ENCODE assay signal across 9 mouse cellular contexts in the genomic region with DNA sequence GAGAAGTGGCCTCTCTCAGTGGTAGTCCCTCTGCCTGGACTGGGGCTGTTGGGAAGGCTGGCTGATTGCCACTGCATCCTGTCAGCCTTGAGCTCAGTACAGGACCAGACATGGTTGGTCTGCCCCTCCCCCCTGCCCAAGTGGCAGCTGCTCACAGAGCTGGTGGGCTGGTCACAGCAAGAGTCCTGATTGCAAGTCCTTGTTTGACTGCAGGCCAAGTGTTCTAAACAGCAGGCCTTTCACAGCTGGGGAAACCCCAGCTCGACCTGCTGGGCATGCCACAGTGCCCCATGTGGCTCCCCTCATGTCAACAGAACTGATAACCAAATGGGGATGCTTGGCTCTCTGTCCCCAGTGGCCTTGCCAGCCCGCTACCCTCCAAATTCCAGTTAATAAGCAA. TPM values are rescaled to one million over a fixed set of nuclear protein-coding genes. Genes with fewer than 3 reads are reported as not detected.
DNase-seq lines count a peak whose midpoint lies in the region; ATAC-seq lines count a peak whose summit lies in the region.
"Had no signal": no experiment of that assay in that cellular context is flagged by ENCODE, and none has a peak within 500 bp of the region (broad histone marks: within the 10 kb centered on the region; RNA-seq: fewer than 3 reads in every experiment).

No protein-coding gene starts in this region.

- no peak overlapping the region for H3K27ac ChIP-seq in forebrain, embryonic 16.5 days (ENCODE audit: low read length)
- H3K27ac ChIP-seq in hindbrain, embryonic 13.5 days, result no peak overlapping the region; the same call in 1 of the 2 replicates
- H3K27ac ChIP-seq in limb, embryonic 12.5 days, result peak overlapping the region; percentile 84

- H3K4me2 ChIP-seq in forebrain, embryonic 16.5 days (ENCODE audit: low read length), result no peak overlapping the region
- no peak overlapping the region for H3K4me2 ChIP-seq in hindbrain, embryonic 13.5 days
- no peak overlapping the region for H3K4me2 ChIP-seq in limb, embryonic 12.5 days

- peaks cover 4% of the 10 kb centered on the region; the same call in 1 of the 2 replicates for H3K4me1 ChIP-seq in forebrain, embryonic 16.5 days (replicated peaks; ENCODE audit: control insufficient read depth, insufficient read depth, low read length)
- peaks cover 15% of the 10 kb centered on the region for H3K4me1 ChIP-seq in hindbrain, embryonic 13.5 days (replicated peaks)
- peaks cover 17% of the 10 kb centered on the region for H3K4me1 ChIP-seq in limb, embryonic 12.5 days (replicated peaks)

- WGBS in forebrain, embryonic 16.5 days, result 28% methylated on average over 2 of the region's 2 CpGs
- 11% methylated on average over 2 of the region's 2 CpGs for WGBS in hindbrain, embryonic 13.5 days
- WGBS in limb, embryonic 12.5 days, result 10% methylated on average over 2 of the region's 2 CpGs

- H3K9ac ChIP-seq in forebrain, embryonic 16.5 days (replicated peaks; ENCODE audit: low read depth, low read length), result no peak overlapping the region
- H3K9ac ChIP-seq in hindbrain, embryonic 13.5 days, result no peak overlapping the region
- no peak overlapping the region for H3K9ac ChIP-seq in limb, embryonic 12.5 days (replicated peaks)

- H3K9me3 ChIP-seq in forebrain, embryonic 16.5 days (ENCODE audit: control insufficient read depth, low read length), result no peaks in the 10 kb centered on the region
- H3K9me3 ChIP-seq in hindbrain, embryonic 13.5 days, result no peaks in the 10 kb centered on the region
- H3K9me3 ChIP-seq in limb, embryonic 12.5 days, result no peaks in the 10 kb centered on the region

- DNase-seq in frontal cortex, adult 2 months (ENCODE audit: extremely low spot score in 1 of 2, low spot score in 1 of 2), result peak; percentile 11 to 15
- DNase-seq in frontal cortex, postnatal 25 days (ENCODE audit: low spot score in 2 of 2), result no peak
- peak; percentile 29 for DNase-seq in adrenal gland, postnatal 25 days
- peak; percentile 31 for DNase-seq in neural tube, embryonic 10.5 days (ENCODE audit: extremely low spot score, low spot score)

- ATAC-seq in forebrain, embryonic 16.5 days, result peak; percentile 98
- ATAC-seq in hindbrain, embryonic 13.5 days (ENCODE audit: low FRiP score), result peak; percentile 95
- peak; percentile 91 for ATAC-seq in limb, embryonic 12.5 days (ENCODE audit: insufficient number of reproducible peaks, insufficient read depth, low FRiP score, low TSS enrichment, low read depth)
- ATAC-seq in inflammation-experienced regulatory T-cells, adult 6 months, result no peak

- H3K36me3 ChIP-seq in forebrain, embryonic 16.5 days (ENCODE audit: control insufficient read depth, insufficient read depth), result no peaks in the 10 kb centered on the region
- no peaks in the 10 kb centered on the region for H3K36me3 ChIP-seq in hindbrain, embryonic 13.5 days
- no peaks in the 10 kb centered on the region for H3K36me3 ChIP-seq in limb, embryonic 12.5 days

- no peak overlapping the region for H3K4me3 ChIP-seq in forebrain, embryonic 16.5 days (replicated peaks; ENCODE audit: low read length)
- no peak overlapping the region for H3K4me3 ChIP-seq in hindbrain, embryonic 13.5 days
- H3K4me3 ChIP-seq in limb, embryonic 12.5 days (replicated peaks), result no peak overlapping the region
- H3K4me3 ChIP-seq: erythroblast, embryonic 14.5 days had no signal

- H3K27me3 ChIP-seq in forebrain, embryonic 16.5 days (replicated peaks; ENCODE audit: control insufficient read depth, insufficient read depth, low read length), result no peaks in the 10 kb centered on the region
- no peaks in the 10 kb centered on the region for H3K27me3 ChIP-seq in hindbrain, embryonic 13.5 days
- no peaks in the 10 kb centered on the region for H3K27me3 ChIP-seq in limb, embryonic 12.5 days

RNA-seq across cellular contexts. Expression of a gene that starts 54.1 kb away (rescaled TPM):
- 13.0 and 14.4 TPM in 2 replicates for polyA plus RNA-seq in frontal cortex, adult 2 months (2012; rRNA removed)
- total RNA-seq in adrenal gland, postnatal 25 days (2021), result 32.8 and 33.4 TPM in 2 replicates
- 6.5 and 6.8 TPM in 2 replicates for polyA plus RNA-seq in forebrain, embryonic 16.5 days (2015; fragmentation: Nextera tagmentation; extraction: Ambion mirVana)
- 6.0 and 6.3 TPM in 2 replicates for polyA plus RNA-seq in hindbrain, embryonic 13.5 days (2015; fragmentation: Nextera tagmentation; extraction: Ambion mirVana)
- polyA plus RNA-seq in limb, embryonic 12.5 days (2016; fragmentation: Nextera tagmentation; extraction: Ambion mirVana), result 9.3 and 9.6 TPM in 2 replicates
- 10 to 100 TPM; 10.5 to 22.9 (median 19.7) TPM for polyA plus RNA-seq in inflammation-experienced regulatory T-cells, adult 6 months (2017; shearing (Covaris generic))

RNA-seq across cellular contexts. Expression of a gene that starts 58.4 kb away (rescaled TPM):
- 0.21 and 0.54 TPM in 2 replicates for polyA plus RNA-seq in frontal cortex, adult 2 months (2012; rRNA removed)
- not detected in 2 replicates for total RNA-seq in adrenal gland, postnatal 25 days (2021)
- polyA plus RNA-seq in forebrain, embryonic 16.5 days (2015; fragmentation: Nextera tagmentation; extraction: Ambion mirVana), result 0.73 and 1.1 TPM in 2 replicates
- 0.97 and 0.99 TPM in 2 replicates for polyA plus RNA-seq in hindbrain, embryonic 13.5 days (2015; fragmentation: Nextera tagmentation; extraction: Ambion mirVana)
- 2.5 and 2.6 TPM in 2 replicates for polyA plus RNA-seq in limb, embryonic 12.5 days (2016; fragmentation: Nextera tagmentation; extraction: Ambion mirVana)
- polyA plus RNA-seq in inflammation-experienced regulatory T-cells, adult 6 months (2017; shearing (Covaris generic)), result under 1 TPM in 2 of 3 experiments, not detected in 1; 0.33 to 0.40 TPM
- polyA plus RNA-seq: erythroblast, embryonic 14.5 days had no signal

Comparison
In these comparisons a context has a peak if more than half of its experiments do, and no peak if none do; other contexts are left out.
1. DNase-seq: peak in frontal cortex, adult 2 months (2 of 2), adrenal gland, postnatal 25 days (single experiment) and neural tube, embryonic 10.5 days (single experiment); none in frontal cortex, postnatal 25 days (0 of 2).